Mouse (Mus musculus) left cerebral cortex, postnatal 14 days (tissue): ENCODE measurements at regions not wholly inside any gene's neighbourhood (a gene's known extent, or its start where the extent isn't known, plus 50 kb on each side); places are given as distances from the start of the nearest gene placed in this dataset.

Experiments used
- DNase-seq, 2 experiments: peaks; one replicate each; pipeline ENCODE4 v3.0.0; 2021 to 2022; ENCODE audit warnings: low spot score in 2 of 2, mixed read lengths in 1 of 2
- intact Hi-C: fragments of 180-260 bp; cut with DNase I; formaldehyde crosslinking; loops from one replicate; pipeline ENCODE4 v1.15.1; 2025

DNA sequence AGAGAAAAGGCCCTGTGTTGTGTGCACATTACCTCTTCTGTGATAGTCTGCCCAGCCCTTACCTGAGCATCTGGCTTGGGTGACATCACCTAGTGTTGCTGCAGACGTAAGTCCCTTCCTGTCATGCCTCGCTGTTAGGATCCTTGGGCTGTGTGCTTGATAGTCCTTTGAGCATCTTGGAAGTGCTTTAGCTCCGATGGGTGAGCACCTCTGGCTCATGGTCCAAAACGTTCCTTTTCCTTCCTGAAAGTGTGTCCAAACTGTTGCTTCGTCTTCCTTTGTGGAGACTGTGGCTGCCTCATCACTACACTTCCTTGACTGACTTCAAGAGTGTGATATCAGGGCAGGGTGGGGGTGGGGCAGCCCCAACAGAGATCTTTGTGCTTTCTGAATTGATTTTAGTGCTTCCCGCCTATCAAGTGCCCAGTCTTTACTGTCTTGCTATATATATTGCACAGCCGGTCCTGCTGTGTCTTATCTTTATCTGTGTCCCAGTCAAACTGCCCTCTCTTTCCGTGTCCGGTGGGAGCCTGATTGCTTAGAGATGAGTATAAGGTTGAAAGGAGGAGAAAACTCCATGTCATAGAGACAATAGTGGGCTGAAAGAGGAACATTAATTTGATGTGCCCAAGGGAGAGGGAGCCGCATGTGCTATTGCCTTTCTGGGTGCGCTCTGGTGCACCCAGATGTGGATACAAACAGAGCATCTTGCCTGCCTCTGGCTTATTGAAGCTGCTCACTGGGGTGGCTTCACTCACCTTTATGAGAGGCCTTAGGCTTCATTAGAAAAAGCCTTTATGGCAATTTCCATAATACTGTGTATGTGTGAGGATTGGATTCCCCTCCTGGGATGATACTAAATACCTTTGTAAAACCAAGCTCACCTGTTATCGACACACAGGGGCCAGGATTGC is 1169.2 kb upstream of the A1bg start:
- intact Hi-C loops: no loop called here

DNA sequence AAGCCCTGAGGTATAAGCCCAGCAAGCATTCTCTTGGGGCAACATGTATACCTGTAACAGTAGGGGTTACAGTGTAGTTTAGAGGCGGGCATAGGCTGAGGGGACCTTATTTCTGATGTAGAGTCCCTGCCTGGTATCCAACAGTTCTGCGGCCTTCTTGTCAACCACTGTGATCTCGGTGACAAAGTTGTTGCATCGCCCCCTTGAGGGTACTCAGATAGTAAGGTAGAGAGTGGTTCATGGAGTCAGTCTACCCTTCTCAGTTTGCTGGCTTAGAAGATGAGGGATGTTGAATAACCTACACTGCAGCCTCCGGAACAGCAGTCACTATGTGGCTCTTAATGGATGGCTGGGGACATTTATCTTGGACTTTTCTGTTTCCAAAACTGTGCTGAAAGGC is 1168.3 kb upstream of the A1bg start:
- intact Hi-C loops: no loop called here
- DNase-seq: no peak

More for the DNA sequence above, 1169.2 kb upstream of the A1bg start:
- DNase-seq: no peak

DNA sequence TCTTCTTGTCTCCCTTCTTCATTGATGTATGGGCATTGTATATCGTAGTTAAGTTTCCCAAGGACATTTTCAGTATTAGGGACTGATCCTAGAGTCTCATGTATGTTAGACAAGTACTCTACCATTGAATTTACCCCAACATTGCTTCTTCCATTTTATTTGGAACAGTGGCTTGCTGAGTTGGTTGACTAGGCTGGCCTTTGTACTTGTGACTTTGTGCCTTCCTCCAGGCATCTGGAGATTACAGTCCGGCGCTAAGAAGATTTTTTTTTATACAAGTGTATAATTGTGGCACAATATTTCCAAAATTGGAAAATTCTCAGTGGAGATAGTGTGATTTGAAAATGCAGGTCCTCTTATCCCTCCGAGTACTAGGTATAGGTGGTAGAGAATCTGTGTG is 1165.5 kb upstream of the A1bg start:
- intact Hi-C loops: no loop called here
- DNase-seq: no peak

DNA sequence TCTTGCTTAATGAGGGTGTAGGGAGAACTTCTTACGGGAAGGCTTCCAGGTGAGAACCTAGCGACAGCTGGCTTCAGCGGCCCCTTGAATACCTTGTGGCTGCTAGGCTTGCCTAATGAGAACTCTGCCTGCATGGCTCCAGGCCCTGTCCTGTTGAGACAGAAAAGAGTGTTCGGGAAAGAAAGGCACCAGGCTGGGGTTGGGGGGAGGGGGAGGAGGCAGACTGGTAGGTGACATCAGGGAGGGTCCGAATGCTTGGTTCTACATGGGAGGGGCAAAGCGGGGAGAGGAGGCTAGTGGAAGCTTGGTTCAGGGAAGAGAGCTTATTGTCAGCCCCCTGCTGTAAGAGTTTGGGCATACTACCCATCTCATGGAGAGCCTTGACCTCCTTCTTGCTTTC is 1164.9 kb upstream of the A1bg start:
- intact Hi-C loops: no loop called here
- DNase-seq: no peak

DNA sequence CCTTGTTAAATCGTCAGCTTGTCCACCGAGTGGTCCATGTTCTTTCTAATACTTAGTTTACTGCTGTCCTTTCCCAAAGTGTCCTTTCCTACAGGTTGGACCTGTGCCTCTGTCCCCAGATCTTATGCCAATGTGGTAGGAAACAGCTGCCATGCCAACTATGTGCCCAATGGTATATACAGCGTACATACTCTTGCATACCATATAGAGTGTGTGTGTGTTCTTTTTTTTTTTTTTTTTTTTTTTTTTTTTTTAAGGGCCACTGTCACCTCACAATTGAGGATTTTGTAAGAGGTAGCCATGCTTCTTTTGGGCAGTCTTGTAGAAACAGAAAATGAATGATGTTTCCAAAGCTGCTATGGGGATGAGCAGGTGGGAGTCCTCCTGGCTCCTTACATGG is 1163.2 kb upstream of the A1bg start:
- DNase-seq: no peak
- intact Hi-C loops: no loop called here

DNA sequence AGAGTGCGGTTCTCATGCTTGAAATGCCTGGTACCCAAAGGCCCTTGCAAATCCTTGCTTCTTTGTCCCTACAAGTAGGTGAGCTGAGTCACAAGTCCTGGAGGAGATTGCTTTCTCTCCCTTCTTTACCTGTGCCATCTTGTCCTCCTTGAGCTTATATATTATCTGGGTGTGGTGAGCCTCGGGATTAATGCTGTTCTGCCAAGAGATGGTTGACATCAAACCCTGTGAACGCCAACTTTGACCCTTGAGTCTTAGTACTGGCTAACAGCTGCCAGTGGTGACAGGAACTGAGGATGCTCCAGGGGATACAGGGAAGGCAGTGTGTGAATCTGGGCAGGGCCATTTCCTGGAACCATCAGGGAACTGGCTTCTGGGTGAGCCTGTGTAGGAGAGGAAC is 1160.5 kb upstream of the A1bg start:
- intact Hi-C loops: no loop called here
- DNase-seq: no peak

DNA sequence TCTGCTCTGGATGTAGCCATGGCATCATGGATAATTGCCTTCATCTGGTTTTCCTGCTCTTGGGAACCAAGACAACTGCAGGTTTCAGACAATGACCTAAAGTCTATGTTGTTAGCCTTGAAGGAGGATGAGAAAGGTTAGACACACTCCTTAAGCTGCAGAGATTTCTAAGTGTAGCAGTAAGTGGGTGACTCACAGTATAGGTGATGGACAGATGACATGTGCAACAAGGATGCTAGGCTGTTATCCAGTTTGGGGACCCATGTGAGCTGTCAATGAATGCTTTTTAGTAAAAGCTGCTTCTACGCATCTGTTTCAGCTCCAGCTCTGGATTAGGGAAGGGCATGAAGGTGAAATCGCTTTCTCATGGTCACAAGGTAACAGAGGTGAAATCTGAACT is 1159.7 kb upstream of the A1bg start:
- DNase-seq: no peak

DNA sequence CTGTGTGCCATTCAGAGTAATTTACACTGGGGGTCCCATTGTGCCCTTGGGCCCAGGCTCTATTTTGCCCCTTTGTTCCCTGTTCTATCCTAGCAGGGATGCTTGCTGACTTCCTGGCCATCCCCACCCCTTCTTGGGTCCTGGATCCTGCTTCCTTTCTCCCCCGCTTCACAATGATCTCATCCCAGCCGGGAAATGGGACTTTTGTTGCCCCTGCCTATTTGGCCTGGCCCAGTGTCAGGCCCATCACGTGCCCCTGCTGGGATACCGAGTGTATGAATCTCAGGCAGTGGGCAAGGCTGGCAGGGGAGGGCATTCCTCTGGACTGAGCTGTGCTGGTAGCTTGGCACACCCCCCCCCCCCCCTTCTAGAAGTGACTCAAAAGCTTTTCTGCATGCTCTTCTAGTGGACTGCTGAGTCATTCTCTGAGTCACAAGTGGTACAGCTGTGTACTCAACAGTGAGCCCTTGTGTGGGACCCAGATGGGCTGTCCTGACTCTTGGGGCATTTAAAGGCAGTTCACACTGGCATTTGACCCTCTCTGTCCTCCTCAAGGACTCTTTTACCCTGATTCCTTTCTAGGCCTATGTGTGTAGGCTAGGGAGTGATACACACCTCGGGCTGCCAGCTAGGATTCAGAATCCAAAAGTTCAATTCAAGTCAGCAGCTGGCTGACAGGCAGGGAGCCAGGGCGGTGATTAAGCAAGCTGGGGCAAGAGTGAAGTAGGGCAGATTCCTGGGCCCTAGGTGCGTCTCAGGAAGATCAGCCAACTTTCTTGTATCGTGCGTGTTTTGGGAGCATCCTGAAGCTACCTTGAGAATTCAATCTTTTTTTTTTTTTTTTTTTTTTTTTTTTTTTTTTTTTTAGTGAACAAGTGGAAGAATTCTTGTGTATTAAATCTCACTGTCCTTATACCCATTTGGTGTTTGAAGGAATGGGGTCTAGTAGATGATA is 1156.6 kb upstream of the A1bg start:
- peak; percentile 22 to 67 for DNase-seq
- intact Hi-C loops: no loop called here

More for the DNA sequence above, 1159.7 kb upstream of the A1bg start:
- intact Hi-C loops: no loop called here

DNA sequence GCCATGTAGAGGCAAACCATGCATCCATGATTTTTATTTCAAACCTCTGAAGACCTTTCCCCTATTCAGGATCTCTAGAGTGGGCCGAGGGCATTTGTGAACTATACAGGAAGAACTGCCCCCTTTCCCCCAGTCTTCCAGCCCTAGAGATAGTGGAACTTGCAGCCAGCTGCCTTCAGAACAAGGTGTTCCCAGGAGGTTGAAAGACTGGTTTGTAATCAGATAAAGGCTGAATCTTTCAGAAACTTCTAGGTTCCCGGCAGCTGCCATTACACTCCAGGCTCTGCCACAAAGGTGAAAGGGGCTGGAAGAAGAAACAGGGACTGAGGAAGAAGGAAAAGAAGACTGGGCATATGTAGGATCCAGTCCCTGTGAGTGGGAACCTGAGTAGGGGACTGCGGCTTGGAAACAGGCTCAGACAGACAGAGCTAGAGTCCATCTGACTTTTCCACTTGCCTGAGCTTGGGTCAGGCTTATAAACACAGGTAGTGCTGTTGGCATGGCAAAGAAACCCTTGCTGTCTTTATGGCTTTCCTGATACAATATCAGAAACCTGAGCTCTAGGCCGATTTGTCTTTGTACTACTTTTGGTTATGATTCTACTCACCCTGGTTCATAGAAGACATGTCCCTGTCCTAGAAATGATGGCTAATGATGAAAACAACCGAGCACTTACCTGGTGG is 1153.9 kb upstream of the A1bg start:
- no peak for DNase-seq
- intact Hi-C loops: no loop called here

DNA sequence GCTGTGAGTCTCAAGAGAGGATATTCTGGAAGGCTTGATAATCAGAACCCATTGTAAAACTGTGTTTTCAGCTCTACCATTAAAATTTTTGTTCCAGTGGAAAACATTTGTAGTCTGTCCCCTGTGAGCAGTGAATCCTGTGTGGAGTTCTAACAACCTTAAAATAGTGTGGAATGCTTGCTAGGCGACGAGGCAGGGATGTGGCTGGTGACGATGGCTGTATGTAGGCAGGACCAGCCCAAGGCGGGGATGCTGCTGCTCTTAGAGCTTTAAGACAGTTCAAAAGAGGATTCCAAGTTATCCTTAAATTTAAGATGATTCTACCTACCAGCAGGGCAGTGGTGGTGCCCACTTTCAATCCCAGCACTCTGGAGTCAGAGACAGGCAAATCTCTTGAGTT is 1151.9 kb upstream of the A1bg start:
- peak; percentile 27 to 35 for DNase-seq
- intact Hi-C loops: no loop called here

DNA sequence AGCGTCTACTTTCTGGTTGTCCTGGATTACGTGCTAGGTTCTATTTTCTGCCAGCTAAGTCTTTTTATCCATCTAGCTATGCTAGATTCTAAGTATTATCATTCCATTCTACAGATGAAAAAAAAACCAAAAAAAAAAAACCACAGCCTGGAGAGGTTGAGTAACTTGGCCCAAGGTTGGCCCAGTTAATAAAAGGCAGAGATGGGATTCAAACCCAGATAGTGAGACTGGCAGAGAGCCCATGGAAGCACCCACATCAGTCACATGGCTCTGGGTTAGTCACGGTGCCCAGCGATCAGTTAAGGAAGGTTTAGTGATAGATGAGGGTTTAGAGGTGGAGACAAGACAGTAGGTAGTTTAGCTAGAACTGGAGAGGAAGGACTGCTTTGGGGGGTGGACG is 1150.8 kb upstream of the A1bg start:
- intact Hi-C loops: no loop called here
- no peak for DNase-seq

DNA sequence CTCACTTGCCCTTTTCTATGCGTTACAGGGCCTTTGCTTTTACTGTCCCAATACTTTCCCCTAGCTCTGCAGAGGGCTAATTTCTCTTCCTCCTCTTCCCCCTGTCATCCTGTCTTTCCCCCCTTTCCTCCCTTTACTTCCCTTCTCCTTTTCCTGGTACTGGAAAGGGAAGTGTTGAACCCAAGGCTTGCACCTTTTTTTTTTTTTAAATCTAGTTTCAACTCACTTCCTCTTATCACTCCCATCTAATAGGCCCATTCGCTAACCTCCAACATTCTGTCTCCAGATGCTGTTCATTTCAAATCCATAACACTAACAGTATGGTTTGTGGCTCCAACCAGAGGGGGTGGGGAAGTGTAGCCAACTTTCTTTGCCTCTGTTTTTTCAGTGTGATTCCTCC is 1148.5 kb upstream of the A1bg start:
- intact Hi-C loops: no loop called here
- no peak for DNase-seq

DNA sequence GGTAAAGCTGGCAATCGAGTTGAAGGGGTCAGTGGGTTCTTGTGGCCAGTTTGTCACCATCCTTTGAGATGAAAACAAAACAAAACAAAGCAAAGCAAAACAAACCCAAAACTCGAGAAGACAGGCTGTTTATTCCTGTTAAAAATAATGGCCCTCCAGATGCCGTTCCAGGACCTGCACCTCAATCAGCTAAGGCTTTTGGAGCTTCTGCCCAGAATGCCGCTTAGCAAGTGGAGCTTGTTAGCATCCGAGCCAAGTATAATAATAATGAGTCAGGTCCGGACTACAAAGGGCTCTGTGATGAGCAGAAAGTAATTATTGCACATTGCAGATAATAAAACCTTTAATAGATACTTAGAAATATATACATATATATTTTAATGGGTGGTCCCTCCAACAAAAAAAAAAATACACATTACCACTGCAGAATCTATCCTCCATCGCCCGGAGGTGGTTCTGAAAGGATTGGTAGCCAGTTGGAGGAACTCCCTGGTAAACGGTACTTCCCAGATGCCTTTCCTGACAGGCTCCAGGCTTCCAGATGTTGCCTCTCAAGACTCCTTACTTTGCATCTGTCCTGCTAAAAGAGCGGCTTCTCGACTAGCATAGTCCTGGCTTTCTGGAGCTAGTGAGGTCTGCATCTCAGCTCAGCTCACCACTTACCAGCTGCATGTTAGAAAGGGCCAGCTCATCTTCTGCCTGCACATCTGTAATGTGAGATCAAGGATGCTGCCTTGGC is 1145.8 kb upstream of the A1bg start:
- intact Hi-C loops: no loop called here
- no peak for DNase-seq

DNA sequence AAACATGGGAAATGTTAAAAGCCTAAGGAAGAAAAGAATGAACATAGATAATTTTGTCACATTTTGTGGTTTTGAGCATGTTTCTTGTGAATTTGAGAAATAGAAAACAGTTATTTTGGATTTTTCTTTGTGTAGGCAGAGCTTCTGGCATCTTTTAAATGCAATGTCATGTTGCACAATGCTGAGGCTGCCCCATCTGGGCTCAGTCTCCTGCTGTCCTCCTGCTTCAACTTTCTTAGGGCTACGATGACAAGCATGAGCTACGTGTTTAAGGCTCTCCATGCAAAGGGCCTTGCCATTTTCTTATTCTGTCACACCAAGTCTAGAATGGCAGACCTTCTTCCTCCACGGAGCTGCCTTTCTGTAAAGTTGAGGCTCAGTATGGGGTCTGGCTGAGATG is 1141.6 kb upstream of the A1bg start:
- intact Hi-C loops: no loop called here
- DNase-seq: no peak

DNA sequence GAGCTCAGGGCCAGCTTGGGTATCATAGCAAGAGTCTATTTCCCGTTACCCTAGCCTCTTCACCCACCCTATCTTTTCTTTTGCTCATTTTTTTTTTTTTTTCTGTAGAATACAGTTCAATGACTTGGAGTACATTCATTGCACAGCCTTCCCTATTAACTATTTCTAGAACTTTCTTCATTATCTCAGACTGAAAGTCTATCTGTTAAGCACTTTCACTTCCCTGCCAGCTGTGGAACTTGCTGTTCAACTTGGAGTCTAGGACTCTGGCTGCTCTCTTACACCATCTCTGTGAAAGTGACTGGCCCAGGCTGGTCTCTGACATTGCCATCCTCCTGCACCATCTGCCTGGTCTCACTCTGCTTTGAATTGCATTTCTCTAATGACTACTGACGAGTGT is 1134.6 kb upstream of the A1bg start:
- no peak for DNase-seq
- intact Hi-C loops: no loop called here

DNA sequence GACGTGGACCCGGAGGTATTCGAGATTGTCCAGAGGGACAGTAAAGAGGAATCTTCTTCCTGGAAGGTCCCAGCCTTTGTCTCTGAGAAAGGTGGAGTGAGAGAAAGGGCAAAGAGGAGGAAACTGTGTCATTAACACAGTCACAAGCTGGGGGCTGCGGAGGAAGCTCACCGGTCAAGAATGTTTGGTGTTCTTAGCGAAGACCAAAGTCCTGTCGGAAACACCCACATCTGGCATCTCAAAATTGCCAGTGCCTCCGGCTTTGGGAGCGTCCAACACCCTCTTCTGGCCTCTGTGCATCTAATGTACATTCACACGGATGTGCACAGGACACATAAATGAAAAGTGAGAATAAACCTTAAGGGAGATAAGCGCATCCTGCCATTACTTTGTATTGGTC is 1134.1 kb upstream of the A1bg start:
- intact Hi-C loops: no loop called here
- no peak for DNase-seq

DNA sequence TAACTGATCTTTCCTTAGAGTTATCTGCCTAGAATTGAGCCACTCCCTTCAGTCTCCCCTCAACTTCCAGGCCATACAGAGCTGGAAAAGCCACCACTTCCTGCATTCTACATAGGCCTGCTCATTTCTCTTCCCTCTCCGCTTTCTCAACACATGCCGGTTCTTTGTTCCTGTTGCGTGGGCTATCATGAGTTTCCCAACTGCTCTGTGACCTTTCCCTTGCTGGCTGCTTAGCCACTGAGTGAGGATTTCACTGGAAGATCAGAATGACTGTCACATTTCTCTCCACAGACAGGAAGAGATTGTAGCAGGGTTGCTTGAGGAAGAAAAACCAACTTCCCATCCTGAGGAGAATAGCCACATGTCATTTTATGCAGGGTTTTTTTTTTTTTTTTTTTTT is 1133.6 kb upstream of the A1bg start:
- DNase-seq: no peak

DNA sequence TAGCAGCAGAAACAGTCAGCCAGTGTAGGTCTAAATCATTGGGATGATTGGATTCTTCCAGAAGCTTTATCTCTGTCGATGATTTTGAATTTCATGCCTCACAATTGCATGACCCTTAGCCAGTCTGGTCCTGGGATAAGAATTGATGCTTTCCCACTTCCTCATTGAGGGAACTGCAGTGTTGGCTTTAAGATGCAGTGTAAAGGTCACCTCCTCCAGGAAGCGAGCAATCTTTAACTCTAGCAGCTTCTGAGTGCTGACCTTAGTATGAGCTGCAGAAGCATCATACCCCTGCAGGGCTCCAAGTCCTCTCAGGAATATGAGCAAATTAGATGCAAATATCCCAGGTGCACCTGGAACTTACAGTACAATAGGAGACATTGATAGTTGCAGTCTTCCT is 1132.2 kb upstream of the A1bg start:
- intact Hi-C loops: no loop called here
- no peak for DNase-seq

More for the DNA sequence above, 1133.6 kb upstream of the A1bg start:
- intact Hi-C loops: no loop called here
